Mouse (Mus musculus) Patski (cell line): ENCODE results near the gene Dscaml1. TPM values are rescaled to one million over a fixed set of nuclear protein-coding genes. Genes with fewer than 3 reads are reported as not detected.

Source experiments
- ATAC-seq: fragments of 100-300 bp; one replicate; pipeline ENCODE4 v1.8.0; 2021
- CTCF ChIA-PET: fragments of 350-600 bp; sonication (Branson Sonifier 250); formaldehyde crosslinking; loops from one replicate; lab custom pipeline; 2022; ENCODE audit warnings: inconsistent platforms; lab: Charles Lee
- POLR2A ChIA-PET: fragments of 350-600 bp; sonication (Branson Sonifier 250); formaldehyde crosslinking; loops from one replicate; lab custom pipeline; 2022; ENCODE audit warnings: antibody characterized with exemption, inconsistent platforms; lab: Charles Lee
- DNase-seq: peaks from one replicate; pipeline ENCODE4 v3.0.0-alpha.2; 2011; ENCODE audit warnings: low read depth, low spot score
- H3K27me3 ChIP-seq: fragments of 371-371 bp; one replicate; pipeline ENCODE4 v1.5.1; 2021
- CTCF ChIP-seq: fragments of 100-300 bp; IDR thresholded peaks from one replicate; pipeline ENCODE4 v1.5.1; 2021
- in situ Hi-C: fragments of 300-500 bp; cut with MboI; formaldehyde crosslinking; loops from 3 replicates; pipeline ENCODE4 v1.11.1; 2018; ENCODE audit warnings: low pct_unique_long_range_greater_than_20kb, mixed read lengths
- polyA plus RNA-seq: library from polyadenylated mRNA; unstranded; gene quantifications from one replicate; pipeline ENCODE4 v1.2.3, GENCODE M21; 2021

The Dscaml1 gene
- polyA plus RNA-seq, 1 experiment from 2014 or later = 0.01 TPM

DNA sequence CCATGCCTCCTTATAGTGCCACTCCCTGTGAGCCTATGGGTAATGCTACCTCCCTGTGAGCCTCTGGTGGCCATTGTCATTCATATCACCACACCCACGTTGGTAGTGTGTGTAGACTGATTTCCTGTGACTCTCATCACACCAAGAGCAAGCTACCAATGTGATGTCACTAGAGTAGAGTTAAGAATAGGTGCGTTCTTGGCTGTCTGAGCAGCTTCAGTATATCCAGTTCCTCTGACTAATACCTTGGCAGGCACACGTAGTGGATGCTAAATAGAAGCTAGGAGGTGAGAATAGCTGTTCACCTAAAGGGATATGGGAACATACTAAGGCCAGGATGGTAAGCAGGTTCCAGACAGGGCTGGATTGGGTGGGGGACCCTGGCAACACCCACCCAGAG, 143.3 kb downstream of the Dscaml1 start:
- DNase-seq = no peak
- ChIA-PET POLR2A (no interaction called here), CTCF (interaction anchor here (0.8 kb wide), 1 partner anchor 8 kb away, joined by 3 read pairs; no protein-coding TSS in a partner anchor)
- ATAC-seq = no peak
- H3K27me3 ChIP-seq = peaks cover 41% of the 10 kb centered on the region
- in situ Hi-C loops = no loop called here
- no peak for TF ChIP-seq CTCF

GRCm38 (mm10) chr9:45570346-45570745, 143.9 kb downstream of the Dscaml1 start:
- in situ Hi-C loops = no loop called here
- no peak for TF ChIP-seq CTCF
- POLR2A ChIA-PET = no interaction called here
- peaks cover 41% of the 10 kb centered on the region for H3K27me3 ChIP-seq
- DNase-seq = no peak
- ATAC-seq = no peak
- CTCF ChIA-PET = interaction anchor here (0.8 kb wide), 1 partner anchor 9 kb away, joined by 3 read pairs; no protein-coding TSS in a partner anchor

DNA sequence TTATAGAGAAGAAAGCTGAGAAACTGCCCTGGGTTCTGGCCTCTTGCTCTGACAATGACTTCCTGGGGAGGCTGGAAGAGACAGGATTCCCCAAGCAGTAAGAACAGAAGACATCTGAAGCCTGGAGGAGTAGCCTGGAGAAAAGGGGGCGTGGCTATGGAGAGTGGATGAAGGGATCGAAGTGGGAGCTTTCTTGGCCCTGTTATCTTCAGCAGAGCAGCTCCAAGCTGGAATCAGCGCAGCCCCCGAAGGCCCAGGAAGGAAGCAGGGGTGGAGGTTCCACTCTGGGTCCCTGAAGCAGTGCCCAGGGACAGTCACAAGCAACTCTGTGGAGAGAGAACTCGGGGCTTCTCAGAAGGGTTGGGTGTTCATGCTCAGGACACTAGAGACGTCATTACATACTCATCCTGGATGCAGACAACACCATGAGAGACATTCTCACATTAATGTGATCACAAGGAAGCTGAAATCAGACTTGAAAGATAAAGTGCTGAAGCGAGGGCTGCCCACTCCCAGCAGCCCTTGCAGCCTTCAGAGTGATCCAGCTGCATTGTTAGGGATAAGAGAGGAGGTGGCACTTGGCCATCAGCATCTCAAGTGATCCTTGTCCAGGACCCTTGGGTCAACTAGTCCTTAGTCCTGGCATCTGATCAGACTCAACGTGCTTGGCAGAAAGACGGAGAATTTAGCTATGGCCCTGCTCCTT, 146.5 kb downstream of the Dscaml1 start:
- ATAC-seq = no peak
- CTCF ChIA-PET = no interaction called here

DNA sequence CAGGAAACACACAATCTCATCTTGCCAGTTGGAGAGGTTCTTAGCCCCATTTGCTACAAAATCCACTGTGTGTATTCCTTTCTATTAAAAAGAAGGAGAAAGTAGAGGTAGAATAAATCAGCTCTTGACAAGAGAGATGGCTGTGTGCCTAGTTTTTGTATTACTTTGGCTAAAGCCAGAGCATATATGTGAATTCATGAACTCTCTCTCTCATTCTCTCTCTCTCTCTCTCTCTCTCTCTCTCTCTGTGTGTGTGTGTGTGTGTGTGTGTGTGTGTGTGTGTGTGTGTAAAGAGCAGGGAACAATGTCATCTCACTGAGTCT, 147.0 kb downstream of the Dscaml1 start:
- TF ChIP-seq CTCF = no peak
- no peak for ATAC-seq

More for the DNA sequence above, 146.5 kb downstream of the Dscaml1 start:
- POLR2A ChIA-PET = interaction anchor here (0.7 kb wide), 1 partner anchor 108 kb away, joined by 4 read pairs; no protein-coding TSS in a partner anchor
- TF ChIP-seq CTCF = no peak
- DNase-seq = no peak
- peaks cover 49% of the 10 kb centered on the region for H3K27me3 ChIP-seq
- in situ Hi-C loops = no loop called here

GRCm38 (mm10) chr9:45574021-45574420, 147.6 kb downstream of the Dscaml1 start:
- DNase-seq (no peak), ATAC-seq (no peak)
- in situ Hi-C loops = no loop called here
- CTCF ChIA-PET = no interaction called here
- TF ChIP-seq CTCF = no peak
- H3K27me3 ChIP-seq = peaks cover 43% of the 10 kb centered on the region
- POLR2A ChIA-PET = no interaction called here

More for the DNA sequence above, 147.0 kb downstream of the Dscaml1 start:
- DNase-seq = no peak
- POLR2A ChIA-PET = interaction anchor here (0.7 kb wide), 1 partner anchor 108 kb away, joined by 4 read pairs; no protein-coding TSS in a partner anchor
- CTCF ChIA-PET = no interaction called here
- in situ Hi-C loops = no loop called here
- peaks cover 49% of the 10 kb centered on the region for H3K27me3 ChIP-seq

DNA sequence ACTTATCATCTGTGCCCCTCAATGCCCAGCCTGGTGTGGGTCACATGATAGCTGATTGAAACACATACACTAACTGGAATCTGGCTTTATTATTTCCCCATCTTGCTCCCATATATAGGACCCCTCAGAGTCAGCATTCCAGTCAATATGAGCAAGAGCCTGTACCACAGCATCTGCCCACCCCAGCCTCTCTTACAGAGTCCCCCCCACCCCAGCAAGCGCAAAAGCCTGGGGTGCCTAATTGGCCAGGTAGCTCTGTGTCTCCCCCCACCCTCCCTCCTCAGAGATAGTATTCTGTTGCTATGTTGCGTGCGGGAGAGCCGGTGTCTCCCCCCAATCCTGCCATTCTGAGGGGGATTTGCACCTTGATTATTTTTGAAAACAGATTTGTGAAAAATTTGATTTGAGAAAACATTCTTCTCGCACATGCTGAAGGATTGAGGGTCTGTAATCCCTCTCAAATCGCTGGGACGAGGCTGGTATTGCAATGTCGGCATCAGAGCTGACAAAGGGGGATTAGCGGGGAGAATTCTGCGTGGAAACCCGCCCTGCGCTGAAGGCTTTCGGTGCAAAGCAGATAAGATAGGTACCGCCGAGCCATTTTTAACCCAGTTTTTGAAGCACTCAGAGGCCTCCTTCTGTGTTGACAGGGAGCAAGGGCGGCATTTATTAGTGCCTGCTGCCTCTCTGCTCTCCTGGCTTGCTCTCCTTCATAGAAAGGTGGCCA, 153.8 kb downstream of the Dscaml1 start:
- TF ChIP-seq CTCF = no peak
- POLR2A ChIA-PET = no interaction called here
- H3K27me3 ChIP-seq = peaks cover 42% of the 10 kb centered on the region
- in situ Hi-C loops = loop anchor here (10.0 kb wide), 1 partner anchor 165 kb away; no protein-coding TSS in a partner anchor
- DNase-seq = no peak
- no peak for ATAC-seq
- CTCF ChIA-PET = no interaction called here

DNA sequence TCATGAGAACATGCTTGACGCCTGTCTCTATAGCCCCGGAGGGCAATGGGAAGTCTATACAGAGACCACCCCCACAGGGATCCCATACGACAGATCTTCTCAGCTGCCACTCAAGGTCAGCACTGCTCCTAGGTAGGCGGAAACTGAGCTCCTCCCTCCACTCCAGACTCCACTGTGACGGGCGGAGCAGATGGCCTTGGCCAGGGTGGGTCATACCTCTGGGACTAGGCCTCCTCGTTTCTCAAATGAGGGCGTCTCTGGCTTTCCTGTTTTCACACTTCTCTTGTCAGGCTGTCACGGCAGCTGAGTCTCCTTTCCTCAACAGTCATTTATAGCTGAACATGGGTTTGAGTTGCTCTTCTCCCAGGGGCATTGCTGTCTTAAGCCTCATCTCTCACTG, 160.0 kb downstream of the Dscaml1 start:
- no peak for DNase-seq
- no peak for ATAC-seq
- in situ Hi-C loops = loop anchor here (5.0 to 10.0 kb wide), 2 partner anchors 166 to 172 kb away; no protein-coding TSS in a partner anchor
- no peak for TF ChIP-seq CTCF
- peaks cover 34% of the 10 kb centered on the region for H3K27me3 ChIP-seq
- ChIA-PET CTCF (interaction anchor here (0.9 kb wide), 1 partner anchor 168 kb away, joined by 3 read pairs; no protein-coding TSS in a partner anchor), POLR2A (no interaction called here)

- ChIA-PET CTCF (interaction anchor here (1.1 to 1.3 kb wide), 2 partner anchors 9 to 167 kb away, joined by 3 read pairs; no protein-coding TSS in a partner anchor), POLR2A (no interaction called here)
- no peak for TF ChIP-seq CTCF
- peaks cover 36% of the 10 kb centered on the region for H3K27me3 ChIP-seq
- DNase-seq (no peak), ATAC-seq (no peak)
- in situ Hi-C loops = loop anchor here (5.0 to 10.0 kb wide), 2 partner anchors 165 to 173 kb away; no protein-coding TSS in a partner anchor
Observed at GRCm38 (mm10) chr9:45587704-45588103, 161.3 kb downstream of the Dscaml1 start.

DNA sequence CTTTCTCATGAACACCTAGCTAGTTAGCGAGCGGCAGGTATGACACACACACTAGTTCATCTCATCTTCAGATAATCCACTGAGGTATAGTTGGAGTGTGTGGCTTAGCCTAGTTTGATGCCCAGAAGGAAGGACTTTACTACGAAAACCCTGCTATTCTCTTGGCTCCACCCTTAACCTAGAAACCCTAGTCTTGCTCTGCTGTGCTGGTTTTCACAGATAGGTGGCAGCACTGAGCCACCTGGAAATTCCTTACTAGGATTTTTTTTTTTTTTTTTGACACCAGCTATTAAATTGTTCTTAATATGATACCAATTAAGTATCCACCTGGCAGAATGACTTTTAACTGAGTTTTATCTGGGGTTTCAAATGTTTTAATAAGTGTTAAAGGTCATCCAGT, 163.4 kb downstream of the Dscaml1 start:
- ChIA-PET POLR2A (no interaction called here), CTCF (interaction anchor here (0.7 to 3.3 kb wide), 9 partner anchors 12 to 178 kb away, joined by 3 to 23 read pairs (median 3); no protein-coding TSS in a partner anchor)

GRCm38 (mm10) chr9:45591061-45591460, 164.6 kb downstream of the Dscaml1 start:
- no peak for DNase-seq
- in situ Hi-C loops = no loop called here
- no peak for ATAC-seq
- peaks cover 33% of the 10 kb centered on the region for H3K27me3 ChIP-seq
- POLR2A ChIA-PET = no interaction called here
- CTCF ChIA-PET = interaction anchor here (1.1 to 3.3 kb wide), 2 partner anchors 164 to 182 kb away, joined by 3 to 23 read pairs; no protein-coding TSS in a partner anchor
- TF ChIP-seq CTCF = no peak

More for the DNA sequence above, 163.4 kb downstream of the Dscaml1 start:
- DNase-seq (no peak), ATAC-seq (no peak)
- no peak for TF ChIP-seq CTCF
- H3K27me3 ChIP-seq = peaks cover 37% of the 10 kb centered on the region
- in situ Hi-C loops = loop anchor here (5.0 to 10.0 kb wide), 2 partner anchors 162 to 175 kb away; no protein-coding TSS in a partner anchor
